ENCODE assay signal across 8 mouse cellular contexts in the genomic region with DNA sequence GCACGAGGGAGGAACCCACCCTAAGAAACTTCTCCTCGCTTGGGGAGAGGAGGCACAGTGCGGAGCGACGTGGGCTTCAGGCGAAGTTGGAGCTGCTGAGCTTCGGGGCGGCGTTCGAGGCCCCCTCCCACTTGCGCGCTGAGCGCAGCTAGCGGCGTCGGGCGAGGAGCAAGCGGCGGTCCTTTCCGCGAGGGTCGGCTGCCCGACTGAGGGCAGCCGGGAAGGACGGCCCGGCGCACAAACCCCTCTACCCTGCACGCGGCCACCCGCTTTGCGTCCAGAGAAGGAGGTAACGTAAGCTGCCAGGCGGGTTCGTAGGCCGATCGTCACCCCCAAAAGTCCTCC. TPM values are rescaled to one million over a fixed set of nuclear protein-coding genes. Genes with fewer than 3 reads are reported as not detected.
DNase-seq lines count a peak whose midpoint lies in the region; ATAC-seq and TF ChIP-seq lines count a peak whose summit lies in the region.

No protein-coding gene starts in this region.

- no peaks in the 10 kb centered on the region for H3K9me3 ChIP-seq in intestine, embryonic 15.5 days
- H3K9me3 ChIP-seq in neural tube, embryonic 12.5 days, result no peaks in the 10 kb centered on the region

- no peak overlapping the region for H3K27ac ChIP-seq in liver, adult 2 months (replicated peaks; ENCODE audit: insufficient read depth, low read depth, low read length)
- no peak overlapping the region for H3K27ac ChIP-seq in embryonic fibroblast, embryonic 13.5 days (ENCODE audit: insufficient read depth, low read length)
- H3K27ac ChIP-seq in intestine, embryonic 15.5 days, result no peak overlapping the region
- H3K27ac ChIP-seq in neural tube, embryonic 12.5 days, result no peak overlapping the region

- H3K4me1 ChIP-seq in liver, adult 2 months (ENCODE audit: control insufficient read depth, insufficient read depth, low read length), result peaks cover 8% of the 10 kb centered on the region
- no peaks in the 10 kb centered on the region for H3K4me1 ChIP-seq in embryonic fibroblast, embryonic 13.5 days (ENCODE audit: control insufficient read depth, insufficient read depth, low read length)
- H3K4me1 ChIP-seq in intestine, embryonic 15.5 days (replicated peaks), result peaks cover 14% of the 10 kb centered on the region
- peaks cover 11% of the 10 kb centered on the region for H3K4me1 ChIP-seq in neural tube, embryonic 12.5 days

- H3K79me2 ChIP-seq in liver, adult 2 months (ENCODE audit: control insufficient read depth, insufficient read depth, low read length), result no peaks in the 10 kb centered on the region

- H3K4me3 ChIP-seq in liver, adult 2 months (ENCODE audit: insufficient read depth, low read depth, low read length), result peak overlapping the region; percentile 58; the same call in 1 of the 2 replicates
- H3K4me3 ChIP-seq in embryonic fibroblast, embryonic 13.5 days (ENCODE audit: insufficient read depth, low read length), result peak overlapping the region; percentile 41
- peak overlapping the region; percentile 58 for H3K4me3 ChIP-seq in intestine, embryonic 15.5 days (replicated peaks)
- H3K4me3 ChIP-seq in neural tube, embryonic 12.5 days, result peak overlapping the region; percentile 52

- no peak for DNase-seq in liver, adult 2 months (ENCODE audit: extremely low read depth, low read depth, low spot score)
- DNase-seq in liver, result no peak
- no peak for DNase-seq in adrenal gland, postnatal 10 days
- no peak for DNase-seq in layer of hippocampus, postnatal 25 days (ENCODE audit: extremely low spot score in 1 of 2, low spot score in 1 of 2)
- no peak for DNase-seq in urinary bladder, postnatal 36 days (ENCODE audit: low spot score in 2 of 2)

- peak overlapping the region; percentile 52 for H3K9ac ChIP-seq in liver, adult 2 months (ENCODE audit: low read depth, low read length)
- H3K9ac ChIP-seq in intestine, embryonic 15.5 days, result peak overlapping the region; percentile 51
- H3K9ac ChIP-seq in neural tube, embryonic 12.5 days, result peak overlapping the region; percentile 56; the same call in 1 of the 2 replicates

- H3K27me3 ChIP-seq in liver, adult 2 months (ENCODE audit: control insufficient read depth, insufficient read depth, low read length), result peaks cover 7% of the 10 kb centered on the region; the same call in 1 of the 2 replicates
- peaks cover 32% of the 10 kb centered on the region for H3K27me3 ChIP-seq in intestine, embryonic 15.5 days (replicated peaks)
- H3K27me3 ChIP-seq in neural tube, embryonic 12.5 days (replicated peaks), result peaks cover 58% of the 10 kb centered on the region

- ATAC-seq in intestine, embryonic 15.5 days, result peak; percentile 54
- peak; percentile 58; the same call in 1 of the 2 replicates for ATAC-seq in neural tube, embryonic 12.5 days (ENCODE audit: low FRiP score, low read depth)

- peak overlapping the region; percentile 94 for H3K4me2 ChIP-seq in intestine, embryonic 15.5 days (replicated peaks)
- peak overlapping the region; percentile 95 for H3K4me2 ChIP-seq in neural tube, embryonic 12.5 days (replicated peaks)

- no peak for TF ChIP-seq POLR2A in liver, adult 2 months (IDR thresholded peaks at IDR 0.05; ENCODE audit: extremely low read depth, insufficient read depth, low read length)
- no peak for TF ChIP-seq POLR2A in embryonic fibroblast, embryonic 13.5 days (IDR thresholded peaks at IDR 0.05; ENCODE audit: low read depth, low read length)

- no peaks in the 10 kb centered on the region for H3K36me3 ChIP-seq in liver, adult 2 months (ENCODE audit: control insufficient read depth, insufficient read depth, low read length)
- no peaks in the 10 kb centered on the region for H3K36me3 ChIP-seq in intestine, embryonic 15.5 days
- H3K36me3 ChIP-seq in neural tube, embryonic 12.5 days, result no peaks in the 10 kb centered on the region

- under 1% methylated on average over 36 of the region's 36 CpGs for WGBS in liver, adult 2 months
- under 1% methylated on average over 36 of the region's 36 CpGs for WGBS in intestine, embryonic 15.5 days
- WGBS in neural tube, embryonic 12.5 days, result under 1% methylated on average over 36 of the region's 36 CpGs

- TF ChIP-seq CTCF in liver, adult 2 months (IDR thresholded peaks at IDR 0.05; ENCODE audit: low read depth, low read length), result no peak
- TF ChIP-seq CTCF in embryonic fibroblast, embryonic 13.5 days (IDR thresholded peaks at IDR 0.05; ENCODE audit: borderline replicate concordance, insufficient read depth, low read length), result no peak

RNA-seq across cellular contexts. Expression of a gene that starts 0.5 kb away (rescaled TPM):
- total RNA-seq in liver, adult 2 months (2014; rRNA removed), result 0.09 TPM in 1 of 2 replicates, not detected in the other
- polyA plus RNA-seq in liver, adult 2 months (2012; rRNA removed), result 0.02 and 0.13 TPM in 2 replicates
- not detected in 2 replicates for polyA plus RNA-seq in embryonic fibroblast, embryonic 13.5 days (2011; ENCODE audit: insufficient read length, low read depth, missing spikeins)
- 1.5 and 2.5 TPM in 2 replicates for polyA plus RNA-seq in intestine, embryonic 15.5 days (2015; fragmentation: Nextera tagmentation; extraction: Ambion mirVana)
- 0.61 TPM in 2 replicates for polyA plus RNA-seq in neural tube, embryonic 12.5 days (2016; fragmentation: Nextera tagmentation; extraction: Ambion mirVana)
- 1 to 10 TPM; 1.6 to 1.7 TPM for total RNA-seq in adrenal gland, postnatal 10 days (2021)
- total RNA-seq in layer of hippocampus, postnatal 25 days (2021), result 10 to 100 TPM; 60.6 to 67.6 TPM
